Mouse (Mus musculus): ENCODE measurements at regions not wholly inside any gene's neighbourhood (a gene's known extent, or its start where the extent isn't known, plus 50 kb on each side); places are given as distances from the start of the nearest gene placed in this dataset.

DNA sequence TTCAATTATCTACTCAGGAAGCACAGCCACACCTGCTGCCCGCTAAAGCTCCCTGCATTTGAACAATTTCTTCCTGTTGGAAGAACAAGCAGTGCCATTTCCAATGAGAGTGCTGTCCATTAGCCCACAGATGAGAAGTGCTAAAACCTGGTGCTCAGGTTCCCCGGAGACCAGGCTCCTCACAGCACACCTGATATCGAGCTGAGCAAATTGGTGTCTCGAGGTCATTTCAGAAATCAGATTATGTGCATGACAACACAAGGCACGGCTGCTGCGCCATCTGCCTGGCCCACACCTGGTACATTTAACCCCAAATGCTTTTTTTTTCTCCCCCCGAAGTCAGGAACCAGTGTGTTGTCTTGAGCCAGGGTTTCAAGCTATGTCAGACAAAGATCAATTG lies 621.3 kb upstream of the Tenm3 start:
- 46% methylated on average over 7 of the region's 7 CpGs for WGBS
- no peaks in the 10 kb centered on the region for H3K4me1 ChIP-seq (ENCODE audit: control insufficient read depth, insufficient read depth, low read length)
- DNase-seq (ENCODE audit: low spot score) (peak; percentile 59), ATAC-seq (ENCODE audit: low read depth) (peak; percentile 72; the same call in 1 of the 2 replicates)
- H3K4me2 ChIP-seq (ENCODE audit: low read depth, low read length) = no peak overlapping the region
- no peak overlapping the region for H3K9ac ChIP-seq (ENCODE audit: low read depth, low read length)
- H3K36me3 ChIP-seq (ENCODE audit: control insufficient read depth, insufficient read depth, low read length) = no peaks in the 10 kb centered on the region
- H3K9me3 ChIP-seq (ENCODE audit: control insufficient read depth, low read length) = no peaks in the 10 kb centered on the region
- H3K27ac ChIP-seq (replicated peaks; ENCODE audit: low read depth, low read length) = no peak overlapping the region
- H3K4me3 ChIP-seq (ENCODE audit: low read depth, low read length) = no peak overlapping the region
- H3K27me3 ChIP-seq (replicated peaks; ENCODE audit: control insufficient read depth, insufficient read depth, low read length) = no peaks in the 10 kb centered on the region

DNA sequence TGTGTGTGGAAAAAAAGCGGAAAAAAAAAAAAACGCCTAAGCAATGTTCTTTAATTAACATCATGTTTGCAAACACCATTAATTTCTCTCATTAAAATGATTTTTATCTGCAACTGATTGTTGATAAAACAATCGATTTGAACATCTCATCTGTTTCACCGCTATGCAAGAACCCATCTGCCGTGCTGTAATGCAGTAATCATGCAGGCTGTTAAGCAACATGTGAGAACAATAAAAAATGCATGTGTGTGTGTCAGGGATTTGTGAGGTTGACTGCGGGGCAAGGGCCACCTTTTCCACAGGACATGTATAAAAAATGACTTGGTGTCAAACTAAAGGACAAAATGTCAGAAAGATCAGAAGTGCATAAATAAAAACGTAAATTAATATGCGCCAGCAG lies 618.9 kb upstream of the Tenm3 start:
- Histone ChIP-seq H3K4me2 (ENCODE audit: low read depth, low read length) (no peak overlapping the region), H3K27ac (replicated peaks; ENCODE audit: low read depth, low read length) (no peak overlapping the region), H3K4me3 (ENCODE audit: low read depth, low read length) (no peak overlapping the region), H3K27me3 (replicated peaks; ENCODE audit: control insufficient read depth, insufficient read depth, low read length) (no peaks in the 10 kb centered on the region), H3K36me3 (ENCODE audit: control insufficient read depth, insufficient read depth, low read length) (no peaks in the 10 kb centered on the region), H3K9me3 (ENCODE audit: control insufficient read depth, low read length) (no peaks in the 10 kb centered on the region), H3K4me1 (ENCODE audit: control insufficient read depth, insufficient read depth, low read length) (no peaks in the 10 kb centered on the region), H3K9ac (ENCODE audit: low read depth, low read length) (no peak overlapping the region)
- WGBS = 52% methylated on average over 8 of the region's 8 CpGs
- ATAC-seq (ENCODE audit: low read depth) (no peak), DNase-seq (ENCODE audit: low spot score) (peak; percentile 33)

DNA sequence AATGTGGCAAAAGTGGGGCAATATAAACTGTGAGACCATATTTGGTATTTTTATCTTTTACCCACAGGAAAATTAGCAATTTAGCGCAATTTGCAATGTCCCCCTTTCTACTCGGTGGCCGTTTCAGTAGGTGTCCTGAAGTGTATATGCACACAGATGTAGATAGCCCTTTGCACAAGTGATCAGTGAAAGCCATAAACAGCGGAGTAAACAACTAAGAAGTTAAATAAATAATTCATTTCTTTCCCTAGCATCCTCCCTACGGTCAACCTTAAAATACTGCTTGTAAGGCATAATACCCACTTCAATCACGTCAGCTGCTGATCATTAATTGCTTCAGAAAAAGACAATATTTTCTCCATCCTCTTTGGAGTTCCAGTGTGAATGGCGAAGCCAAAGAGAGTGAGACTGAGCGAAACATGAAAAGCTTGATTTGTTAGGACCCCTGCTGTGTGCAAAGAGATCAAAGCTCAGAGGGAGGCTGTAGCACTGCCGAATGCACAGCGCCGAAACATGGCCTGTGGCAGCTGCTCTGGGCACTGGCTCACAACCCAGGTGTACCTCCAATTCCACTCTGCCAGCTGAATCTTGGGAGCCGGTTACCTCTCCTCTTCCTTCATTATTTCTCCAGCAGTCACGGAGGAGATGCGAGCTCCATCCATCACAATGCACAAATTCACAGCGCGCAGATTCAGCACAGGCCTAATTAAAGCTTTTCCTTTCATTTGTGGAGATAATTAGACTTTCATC lies 618.1 kb upstream of the Tenm3 start:
- H3K9ac ChIP-seq (ENCODE audit: low read depth, low read length) = no peak overlapping the region
- H3K27ac ChIP-seq (replicated peaks; ENCODE audit: low read depth, low read length) = no peak overlapping the region
- H3K36me3 ChIP-seq (ENCODE audit: control insufficient read depth, insufficient read depth, low read length) = no peaks in the 10 kb centered on the region
- no peak overlapping the region for H3K4me3 ChIP-seq (ENCODE audit: low read depth, low read length)
- H3K4me2 ChIP-seq (ENCODE audit: low read depth, low read length) = no peak overlapping the region
- DNase-seq (ENCODE audit: low spot score) (peak; percentile 24), ATAC-seq (ENCODE audit: low read depth) (peak; percentile 26; the same call in 1 of the 2 replicates)
- 45% methylated on average over 16 of the region's 16 CpGs for WGBS
- no peaks in the 10 kb centered on the region for H3K27me3 ChIP-seq (replicated peaks; ENCODE audit: control insufficient read depth, insufficient read depth, low read length)
- no peaks in the 10 kb centered on the region for H3K4me1 ChIP-seq (ENCODE audit: control insufficient read depth, insufficient read depth, low read length)
- H3K9me3 ChIP-seq (ENCODE audit: control insufficient read depth, low read length) = no peaks in the 10 kb centered on the region

DNA sequence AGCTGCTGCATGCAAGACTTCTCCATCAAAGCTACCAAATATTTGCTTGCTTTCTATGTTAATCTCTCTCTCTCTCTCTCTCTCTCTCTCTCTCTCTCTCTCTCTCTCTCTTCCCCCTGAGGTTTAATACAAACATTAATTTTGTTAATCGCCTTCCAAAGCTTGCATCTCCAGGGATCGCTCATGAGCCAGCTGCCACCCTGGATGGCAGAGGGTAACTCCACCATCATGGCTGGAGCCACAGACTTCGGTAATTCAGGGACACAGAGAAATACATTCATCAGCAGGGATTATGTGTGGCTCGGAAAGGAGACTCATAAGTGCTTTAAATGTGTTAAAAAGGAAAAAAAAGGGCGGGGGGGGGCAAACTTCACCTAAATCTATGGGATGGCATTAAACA lies 601.7 kb upstream of the Tenm3 start:
- Histone ChIP-seq H3K27me3 (replicated peaks; ENCODE audit: control insufficient read depth, insufficient read depth, low read length) (no peaks in the 10 kb centered on the region), H3K27ac (replicated peaks; ENCODE audit: low read depth, low read length) (no peak overlapping the region), H3K4me1 (ENCODE audit: control insufficient read depth, insufficient read depth, low read length) (no peaks in the 10 kb centered on the region), H3K4me3 (ENCODE audit: low read depth, low read length) (no peak overlapping the region), H3K9me3 (ENCODE audit: control insufficient read depth, low read length) (no peaks in the 10 kb centered on the region), H3K9ac (ENCODE audit: low read depth, low read length) (no peak overlapping the region), H3K36me3 (ENCODE audit: control insufficient read depth, insufficient read depth, low read length) (no peaks in the 10 kb centered on the region), H3K4me2 (ENCODE audit: low read depth, low read length) (no peak overlapping the region)
- WGBS = 62% methylated on average over 5 of the region's 5 CpGs
- ATAC-seq (ENCODE audit: low read depth) = peak; percentile 37; the same call in 1 of the 2 replicates
- DNase-seq (ENCODE audit: low spot score) = peak; percentile 13

DNA sequence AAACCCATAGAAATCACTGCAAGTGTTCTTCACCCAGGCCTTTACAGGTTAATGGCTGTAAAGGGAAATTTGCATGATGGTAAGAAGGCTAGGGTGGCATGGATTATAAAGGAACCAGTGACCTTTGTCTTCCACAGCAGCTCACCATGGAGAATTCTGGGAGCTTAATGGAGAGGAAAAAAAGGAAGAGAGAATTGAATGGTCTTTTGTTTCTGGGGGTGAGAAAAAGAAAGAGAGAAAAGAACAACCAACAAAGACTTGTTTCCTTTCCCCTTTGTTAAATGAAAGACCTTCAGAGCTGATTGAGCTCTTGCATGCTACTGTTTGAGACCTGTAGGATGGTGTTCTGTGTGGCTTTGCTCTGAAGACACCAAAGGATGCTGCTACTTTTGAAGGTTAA lies 597.5 kb upstream of the Tenm3 start:
- Histone ChIP-seq H3K9ac (ENCODE audit: low read depth, low read length) (no peak overlapping the region), H3K4me2 (ENCODE audit: low read depth, low read length) (no peak overlapping the region), H3K27ac (replicated peaks; ENCODE audit: low read depth, low read length) (no peak overlapping the region), H3K4me1 (ENCODE audit: control insufficient read depth, insufficient read depth, low read length) (no peaks in the 10 kb centered on the region), H3K4me3 (ENCODE audit: low read depth, low read length) (no peak overlapping the region), H3K36me3 (ENCODE audit: control insufficient read depth, insufficient read depth, low read length) (no peaks in the 10 kb centered on the region), H3K9me3 (ENCODE audit: control insufficient read depth, low read length) (no peaks in the 10 kb centered on the region), H3K27me3 (replicated peaks; ENCODE audit: control insufficient read depth, insufficient read depth, low read length) (no peaks in the 10 kb centered on the region)
- ATAC-seq (ENCODE audit: low read depth) (no peak), DNase-seq (ENCODE audit: low spot score) (no peak)

DNA sequence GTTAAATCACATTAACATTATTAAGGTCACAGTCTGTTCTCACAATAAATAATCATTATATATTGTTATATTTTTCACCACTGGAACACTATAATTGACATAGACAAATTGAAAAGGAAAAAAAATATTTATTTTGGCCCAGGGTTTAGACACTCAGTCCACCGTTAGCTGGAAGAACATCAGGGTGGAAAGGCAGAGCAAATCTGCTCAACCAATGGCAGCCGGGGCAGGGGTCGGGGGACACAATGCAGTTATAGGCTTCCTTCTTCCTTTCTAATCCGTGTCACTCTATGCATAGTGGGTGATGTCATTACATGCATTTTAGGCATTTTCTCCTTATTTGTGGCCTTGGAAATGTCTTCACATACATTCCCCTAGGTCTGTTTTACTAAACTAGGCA lies 552.8 kb upstream of the Tenm3 start:
- DNase-seq (ENCODE audit: low spot score) (no peak), ATAC-seq (ENCODE audit: low read depth) (no peak)
- no peaks in the 10 kb centered on the region for H3K27me3 ChIP-seq (replicated peaks; ENCODE audit: control insufficient read depth, insufficient read depth, low read length)
- no peak overlapping the region for H3K4me3 ChIP-seq (ENCODE audit: low read depth, low read length)
- no peaks in the 10 kb centered on the region for H3K36me3 ChIP-seq (ENCODE audit: control insufficient read depth, insufficient read depth, low read length)
- no peaks in the 10 kb centered on the region for H3K4me1 ChIP-seq (ENCODE audit: control insufficient read depth, insufficient read depth, low read length)
- no peaks in the 10 kb centered on the region for H3K9me3 ChIP-seq (ENCODE audit: control insufficient read depth, low read length)
- H3K4me2 ChIP-seq (ENCODE audit: low read depth, low read length) = no peak overlapping the region
- H3K9ac ChIP-seq (ENCODE audit: low read depth, low read length) = no peak overlapping the region
- 76% methylated on average over 4 of the region's 4 CpGs for whole genome bisulfite sequencing
- H3K27ac ChIP-seq (replicated peaks; ENCODE audit: low read depth, low read length) = no peak overlapping the region

DNA sequence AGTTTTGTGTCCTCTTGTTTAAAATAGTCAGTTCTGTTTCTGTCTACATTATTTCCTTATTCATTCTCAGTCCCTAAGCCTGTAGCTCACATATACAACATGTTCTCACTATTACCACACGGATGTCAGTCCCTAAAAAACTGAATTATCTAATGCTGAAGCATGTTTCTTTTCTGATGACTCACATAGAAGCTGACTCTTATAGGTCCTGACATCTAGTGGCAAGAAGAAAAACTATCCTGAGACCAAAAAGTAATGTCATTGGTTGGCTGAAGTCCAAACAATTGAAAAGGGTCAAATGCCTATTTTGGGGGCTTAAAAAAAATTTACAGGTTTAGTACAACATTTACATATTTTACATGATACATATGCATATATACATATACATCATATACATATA lies 551.3 kb upstream of the Tenm3 start:
- H3K4me3 ChIP-seq (ENCODE audit: low read depth, low read length) = no peak overlapping the region
- DNase-seq (ENCODE audit: low spot score) (no peak), ATAC-seq (ENCODE audit: low read depth) (no peak)
- H3K36me3 ChIP-seq (ENCODE audit: control insufficient read depth, insufficient read depth, low read length) = no peaks in the 10 kb centered on the region
- H3K9ac ChIP-seq (ENCODE audit: low read depth, low read length) = no peak overlapping the region
- H3K27me3 ChIP-seq (replicated peaks; ENCODE audit: control insufficient read depth, insufficient read depth, low read length) = no peaks in the 10 kb centered on the region
- no peaks in the 10 kb centered on the region for H3K9me3 ChIP-seq (ENCODE audit: control insufficient read depth, low read length)
- H3K27ac ChIP-seq (replicated peaks; ENCODE audit: low read depth, low read length) = no peak overlapping the region
- 19% methylated on average over 1 of the region's 1 CpGs for WGBS
- H3K4me1 ChIP-seq (ENCODE audit: control insufficient read depth, insufficient read depth, low read length) = no peaks in the 10 kb centered on the region
- no peak overlapping the region for H3K4me2 ChIP-seq (ENCODE audit: low read depth, low read length)

DNA sequence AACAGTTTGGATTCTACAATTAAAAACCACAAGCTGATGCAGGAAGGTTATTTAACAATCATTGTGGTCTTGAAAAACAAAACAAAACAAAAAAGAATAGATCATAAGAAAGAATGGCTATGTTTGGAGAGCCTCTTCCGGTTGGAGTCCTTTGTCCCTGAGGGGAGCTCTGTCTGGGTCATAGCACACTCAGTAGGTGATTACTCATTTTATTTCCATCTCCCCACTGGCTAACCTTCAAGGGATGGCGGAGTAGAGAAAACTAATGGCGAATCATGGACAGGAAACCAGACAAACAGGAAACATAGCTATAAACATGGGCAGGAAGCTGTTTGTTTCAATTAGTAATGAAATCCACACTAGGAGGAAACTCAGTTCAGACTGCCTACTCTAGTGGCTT lies 545.8 kb upstream of the Tenm3 start:
- WGBS = 52% methylated on average over 3 of the region's 3 CpGs
- DNase-seq (ENCODE audit: low spot score) = no peak

DNA sequence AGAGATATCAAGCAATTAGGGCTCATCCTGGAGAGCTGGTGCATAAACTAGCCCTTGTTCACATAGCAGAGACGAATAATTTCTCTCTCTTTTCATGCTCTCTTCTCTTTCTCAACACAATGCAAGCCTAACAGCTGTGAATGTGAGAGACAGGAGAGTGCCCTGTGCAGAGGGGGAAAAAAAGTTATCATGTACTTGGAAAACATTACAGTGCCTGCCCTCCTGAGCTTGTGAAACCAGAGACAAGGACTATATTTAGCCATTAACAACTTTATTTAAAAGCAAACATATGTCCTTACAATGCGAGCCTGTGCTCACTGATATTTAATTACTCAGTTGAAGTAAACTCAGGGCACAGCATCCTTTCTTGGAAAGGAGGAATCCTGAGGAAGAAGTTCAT lies 543.8 kb upstream of the Tenm3 start:
- no peak; the same call in 1 of the 2 replicates for ATAC-seq (ENCODE audit: low read depth)
- Histone ChIP-seq H3K27me3 (replicated peaks; ENCODE audit: control insufficient read depth, insufficient read depth, low read length) (no peaks in the 10 kb centered on the region), H3K27ac (replicated peaks; ENCODE audit: low read depth, low read length) (no peak overlapping the region)

More for the DNA sequence above, 545.8 kb upstream of the Tenm3 start:
- Histone ChIP-seq H3K36me3 (ENCODE audit: control insufficient read depth, insufficient read depth, low read length) (no peaks in the 10 kb centered on the region), H3K9ac (ENCODE audit: low read depth, low read length) (no peak overlapping the region), H3K4me1 (ENCODE audit: control insufficient read depth, insufficient read depth, low read length) (peaks cover 9% of the 10 kb centered on the region; the same call in 1 of the 2 replicates), H3K27ac (replicated peaks; ENCODE audit: low read depth, low read length) (no peak overlapping the region), H3K9me3 (ENCODE audit: control insufficient read depth, low read length) (no peaks in the 10 kb centered on the region), H3K4me2 (ENCODE audit: low read depth, low read length) (no peak overlapping the region), H3K27me3 (replicated peaks; ENCODE audit: control insufficient read depth, insufficient read depth, low read length) (no peaks in the 10 kb centered on the region), H3K4me3 (ENCODE audit: low read depth, low read length) (no peak overlapping the region)
- no peak for ATAC-seq (ENCODE audit: low read depth)

More for the DNA sequence above, 543.8 kb upstream of the Tenm3 start:
- H3K9ac ChIP-seq (ENCODE audit: low read depth, low read length) = no peak overlapping the region
- no peak overlapping the region for H3K4me2 ChIP-seq (ENCODE audit: low read depth, low read length)
- peak; percentile 29 for DNase-seq (ENCODE audit: low spot score)
- no peaks in the 10 kb centered on the region for H3K36me3 ChIP-seq (ENCODE audit: control insufficient read depth, insufficient read depth, low read length)
- no peak overlapping the region for H3K4me3 ChIP-seq (ENCODE audit: low read depth, low read length)
- peaks cover 9% of the 10 kb centered on the region; the same call in 1 of the 2 replicates for H3K4me1 ChIP-seq (ENCODE audit: control insufficient read depth, insufficient read depth, low read length)
- H3K9me3 ChIP-seq (ENCODE audit: control insufficient read depth, low read length) = no peaks in the 10 kb centered on the region
- 32% methylated on average over 2 of the region's 2 CpGs for WGBS
